Mouse (Mus musculus) layer of hippocampus, adult 9-10 months (tissue): ENCODE results near the gene Obscn.
A peak's percentile ranks its signal among the peaks of the same experiment; 100 is the strongest.
"Not testable (repeated sequence)": the region's sequence is repeated elsewhere in the genome, so short reads cannot be mapped to it uniquely, and the experiment has no call there.

Source experiments
- DNase-seq: peaks from one replicate; pipeline ENCODE4 v3.0.0; 2022; ENCODE audit warnings: low spot score

The Obscn gene

DNA sequence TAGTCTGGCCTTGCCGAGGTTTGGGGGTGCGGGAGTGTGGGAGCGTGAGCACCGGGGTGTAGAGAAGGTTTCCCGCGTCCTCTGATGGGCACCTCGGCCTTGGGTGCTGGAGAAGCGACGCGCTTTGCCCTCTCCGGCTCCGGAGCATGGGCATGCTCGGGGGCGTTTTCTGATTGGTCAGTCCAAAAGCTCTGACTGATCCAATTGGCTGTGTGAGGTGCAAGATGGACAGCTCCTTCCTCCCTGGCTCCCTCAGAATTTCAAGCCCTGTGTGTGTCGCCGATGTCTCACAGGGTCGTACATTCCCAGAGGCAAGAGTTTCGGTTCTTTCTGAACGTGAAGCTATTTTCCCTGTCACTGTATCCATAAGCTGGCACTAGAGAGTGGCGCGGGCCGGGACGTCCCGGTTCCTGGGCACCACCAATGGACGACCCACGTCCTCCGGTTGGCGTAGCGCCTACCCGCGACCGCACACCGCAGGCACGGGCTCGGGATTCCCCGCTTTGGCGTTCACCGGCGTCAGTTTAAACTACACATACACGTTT lies 176.2 kb downstream of the Obscn start:
- no peak for DNase-seq

- DNase-seq: no peak
These were observed 176.9 kb downstream of the Obscn start for GRCm38 (mm10) chr11:58959186-58959825.

GRCm38 (mm10) chr11:58958536-58958935 lies 177.7 kb downstream of the Obscn start:
- DNase-seq: no peak

DNA sequence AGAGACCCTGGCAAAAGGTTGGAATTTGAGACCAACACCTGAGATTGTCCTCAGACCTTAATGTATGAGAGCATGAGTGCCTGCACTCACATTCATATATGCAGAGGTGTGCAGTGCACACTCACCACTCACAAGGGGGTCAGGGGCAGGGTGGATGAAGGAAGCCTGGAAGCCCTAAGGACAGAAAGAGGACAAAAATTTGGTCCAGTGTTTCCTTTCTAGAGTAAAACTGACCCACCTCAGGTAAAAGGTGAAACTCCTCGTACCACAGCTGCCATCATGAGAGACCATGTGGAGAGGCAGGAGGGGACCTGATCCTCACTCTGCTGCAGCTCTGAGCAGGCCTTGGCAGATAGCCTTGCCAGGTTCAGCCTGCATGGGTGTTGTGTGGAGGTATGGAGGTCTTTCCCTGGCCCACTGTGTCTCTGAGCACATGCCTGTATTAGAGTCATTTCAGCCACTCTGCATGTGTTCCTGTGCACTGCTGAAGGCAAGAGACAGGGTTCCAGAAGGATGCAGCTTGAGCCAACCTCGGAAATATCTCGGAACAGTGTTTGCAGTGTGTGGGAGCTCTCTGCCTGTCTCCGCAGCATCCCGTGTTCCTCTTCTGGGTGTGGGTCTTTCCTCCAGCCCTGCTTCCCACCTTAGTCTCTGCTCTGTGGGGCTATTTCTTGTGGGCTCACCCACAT lies 178.8 kb downstream of the Obscn start:
- DNase-seq: no peak

GRCm38 (mm10) chr11:58955868-58956257 lies 180.3 kb downstream of the Obscn start:
- no peak for DNase-seq

- DNase-seq: no peak
These were observed 180.9 kb downstream of the Obscn start for GRCm38 (mm10) chr11:58955143-58955867.

- peak; percentile 99 for DNase-seq
These were observed 181.6 kb downstream of the Obscn start, which contains the start of the genes Hist3h2a and Trim17 for GRCm38 (mm10) chr11:58954420-58955142. TSS of gene Hist3h2a (plus strand) at chr11:58954685. TSS of gene Trim17 (plus strand) at chr11:58954685.

GRCm38 (mm10) chr11:58954170-58954419 lies 182.1 kb downstream of the Obscn start:
- not testable (repeated sequence) for DNase-seq

- DNase-seq: no peak
These were observed 182.6 kb downstream of the Obscn start for GRCm38 (mm10) chr11:58953351-58954169.

DNA sequence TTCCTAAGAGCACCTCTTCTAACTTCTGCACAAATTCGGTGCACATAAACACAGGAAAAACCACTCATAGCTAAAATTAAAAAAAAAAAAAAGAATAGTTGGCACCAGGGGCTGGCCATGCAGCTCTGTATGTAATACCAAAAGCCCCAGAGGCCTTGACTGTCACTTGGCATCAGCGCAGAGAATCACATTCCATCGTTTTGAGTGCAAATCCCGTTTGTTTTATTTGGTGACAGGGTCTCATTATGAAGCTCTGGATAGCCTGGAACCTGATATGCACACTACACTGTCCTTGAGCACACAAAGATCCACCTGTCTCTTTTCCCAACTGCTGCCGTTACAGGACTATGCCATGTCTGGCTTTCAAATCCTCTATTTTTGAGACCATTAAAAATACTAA lies 185.0 kb downstream of the Obscn start:
- DNase-seq: no peak

- DNase-seq: no peak
These were observed 186.4 kb downstream of the Obscn start for GRCm38 (mm10) chr11:58949480-58950431.

- DNase-seq: peak; percentile 91
These were observed 187.4 kb downstream of the Obscn start, which contains the start of gene Hist3h2ba for GRCm38 (mm10) chr11:58948542-58949479. TSS of gene Hist3h2ba (plus strand) at chr11:58948920.

DNA sequence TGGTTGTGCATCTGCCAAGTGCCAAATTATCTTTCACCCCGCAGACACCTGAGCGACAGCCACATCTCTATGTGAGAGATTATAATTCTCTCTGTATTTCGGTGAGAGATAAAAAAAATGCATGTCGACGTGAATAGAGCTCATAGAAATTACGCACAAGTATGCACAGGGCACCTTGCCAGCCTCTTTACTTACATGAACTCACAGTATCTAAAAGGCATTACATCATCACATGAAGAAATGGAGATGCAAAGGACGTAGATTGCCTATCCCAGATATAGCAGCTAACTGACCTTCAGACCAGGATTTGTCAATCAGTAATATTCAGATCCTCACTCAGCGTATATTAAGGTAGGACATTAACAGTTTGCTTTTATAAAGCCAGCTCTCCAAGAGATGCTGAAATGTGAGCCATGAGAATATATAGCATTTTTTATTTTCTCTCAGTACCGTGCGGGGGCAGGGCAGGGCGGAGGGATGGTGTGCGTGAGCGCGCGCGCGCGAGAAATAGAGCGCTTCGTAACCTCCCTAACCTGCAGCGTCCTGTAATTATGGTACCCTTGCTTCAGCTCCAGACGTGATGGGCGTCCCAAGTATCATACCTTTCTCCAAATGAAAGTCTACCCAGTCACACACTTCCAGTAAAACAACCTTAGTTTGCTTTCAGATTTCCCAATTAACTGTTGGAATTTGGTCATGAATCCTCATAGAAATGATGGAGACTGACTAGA lies 188.2 kb downstream of the Obscn start:
- no peak for DNase-seq

DNA sequence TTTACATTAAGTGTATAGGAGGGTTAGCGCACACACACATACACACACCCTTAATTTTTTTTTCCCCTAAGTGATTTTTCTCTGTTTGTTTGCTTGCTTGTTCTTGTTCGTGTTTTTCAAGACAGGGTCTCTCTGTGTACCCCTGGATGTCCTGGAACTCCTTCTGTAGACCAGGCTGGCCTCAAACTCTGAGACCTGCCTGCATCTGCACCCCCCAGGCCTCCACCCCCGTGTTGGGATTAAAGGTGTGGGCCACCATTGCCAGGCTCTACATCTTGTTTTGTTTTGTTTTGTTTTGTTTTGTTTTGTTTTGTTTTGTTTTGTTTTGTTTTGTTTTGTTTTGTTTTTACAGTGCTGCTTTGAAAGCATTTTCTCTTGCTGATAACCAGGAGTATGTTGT lies 188.9 kb downstream of the Obscn start:
- no peak for DNase-seq
